In genomic region chr5:37767231-37767630, GRCm38 (mm10) we compare ENCODE assay signal across 28 mouse cellular contexts. TPM values are rescaled to one million over a fixed set of nuclear protein-coding genes. Genes with fewer than 3 reads are reported as not detected.
DNase-seq lines count a peak whose midpoint lies in the region; ATAC-seq and TF ChIP-seq lines count a peak whose summit lies in the region.
"Had no signal": no experiment of that assay in that cellular context is flagged by ENCODE, and none has a peak within 500 bp of the region (broad histone marks: within the 10 kb centered on the region; RNA-seq: fewer than 3 reads in every experiment).

No protein-coding gene starts in this region.

- H3K27ac ChIP-seq in forebrain, postnatal 0 days (ENCODE audit: low read depth, low read length): no peak overlapping the region
- no peak overlapping the region for H3K27ac ChIP-seq in forebrain, embryonic 15.5 days (replicated peaks)
- no peak overlapping the region for H3K27ac ChIP-seq in kidney, postnatal 0 days
- H3K27ac ChIP-seq in embryonic facial prominence, embryonic 12.5 days: peak overlapping the region; percentile 36; the same call in 1 of the 2 replicates
- H3K27ac ChIP-seq in embryonic facial prominence, embryonic 15.5 days (replicated peaks): peak overlapping the region; percentile 34; the same call in 1 of the 2 replicates
- H3K27ac ChIP-seq in neural tube, embryonic 15.5 days (replicated peaks): no peak overlapping the region
- H3K27ac ChIP-seq: forebrain, embryonic 10.5 days; gastrocnemius, adult 2 months; heart, adult 2 months; heart, embryonic 10.5 days; hindbrain, embryonic 12.5 days; hindbrain, embryonic 15.5 days had no signal

- no peaks in the 10 kb centered on the region for H3K36me3 ChIP-seq in forebrain, postnatal 0 days (ENCODE audit: insufficient read depth)
- no peaks in the 10 kb centered on the region for H3K36me3 ChIP-seq in forebrain, embryonic 15.5 days
- no peaks in the 10 kb centered on the region for H3K36me3 ChIP-seq in kidney, postnatal 0 days (ENCODE audit: insufficient read depth, low read length)
- no peaks in the 10 kb centered on the region for H3K36me3 ChIP-seq in embryonic facial prominence, embryonic 12.5 days
- H3K36me3 ChIP-seq in embryonic facial prominence, embryonic 15.5 days: no peaks in the 10 kb centered on the region
- H3K36me3 ChIP-seq in neural tube, embryonic 15.5 days: no peaks in the 10 kb centered on the region
- H3K36me3 ChIP-seq: forebrain, embryonic 10.5 days; heart, embryonic 10.5 days; hindbrain, embryonic 12.5 days; hindbrain, embryonic 15.5 days had no signal

- peak; percentile 49; the same call in 1 of the 2 replicates for ATAC-seq in forebrain, postnatal 0 days
- ATAC-seq in forebrain, embryonic 15.5 days (replicated peaks): no peak
- no peak for ATAC-seq in kidney, postnatal 0 days (replicated peaks; ENCODE audit: low FRiP score, low read depth)
- no peak for ATAC-seq in embryonic facial prominence, embryonic 12.5 days (ENCODE audit: insufficient number of reproducible peaks, insufficient read depth, low FRiP score, low TSS enrichment)
- no peak for ATAC-seq in embryonic facial prominence, embryonic 15.5 days (ENCODE audit: insufficient number of reproducible peaks, low FRiP score, low TSS enrichment, low read depth)
- ATAC-seq in neural tube, embryonic 15.5 days (ENCODE audit: low FRiP score): no peak
- ATAC-seq: CD4-positive, CD25-positive, alpha-beta regulatory T cell, adult 4 months; forebrain, embryonic 16.5 days; intestine, postnatal 0 days had no signal

- H3K9me3 ChIP-seq in forebrain, postnatal 0 days (ENCODE audit: low read length): no peaks in the 10 kb centered on the region
- no peaks in the 10 kb centered on the region for H3K9me3 ChIP-seq in forebrain, embryonic 15.5 days
- H3K9me3 ChIP-seq in kidney, postnatal 0 days (replicated peaks; ENCODE audit: low read length): no peaks in the 10 kb centered on the region
- peaks cover 5% of the 10 kb centered on the region; the same call in 1 of the 2 replicates for H3K9me3 ChIP-seq in embryonic facial prominence, embryonic 12.5 days
- 0 out of 2 replicates have a peak, but pooled peaks cover 4% of the 10 kb centered on the region for H3K9me3 ChIP-seq in embryonic facial prominence, embryonic 15.5 days (replicated peaks)
- no peaks in the 10 kb centered on the region for H3K9me3 ChIP-seq in neural tube, embryonic 15.5 days (replicated peaks)
- H3K9me3 ChIP-seq: heart, embryonic 10.5 days; hindbrain, embryonic 12.5 days; hindbrain, embryonic 15.5 days had no signal

- H3K27me3 ChIP-seq in forebrain, postnatal 0 days (ENCODE audit: insufficient read depth, low read length): peaks cover 12% of the 10 kb centered on the region; the same call in 1 of the 2 replicates
- H3K27me3 ChIP-seq in forebrain, embryonic 15.5 days: peaks cover 36% of the 10 kb centered on the region
- no peaks in the 10 kb centered on the region for H3K27me3 ChIP-seq in kidney, postnatal 0 days (ENCODE audit: insufficient read depth, low read length)
- H3K27me3 ChIP-seq in embryonic facial prominence, embryonic 12.5 days: peaks cover 4% of the 10 kb centered on the region; the same call in 1 of the 2 replicates
- no peaks in the 10 kb centered on the region for H3K27me3 ChIP-seq in embryonic facial prominence, embryonic 15.5 days
- peaks cover 25% of the 10 kb centered on the region for H3K27me3 ChIP-seq in neural tube, embryonic 15.5 days (replicated peaks)

- no peak overlapping the region for H3K4me3 ChIP-seq in forebrain, postnatal 0 days (ENCODE audit: low read depth, low read length)
- no peak overlapping the region for H3K4me3 ChIP-seq in forebrain, embryonic 15.5 days
- H3K4me3 ChIP-seq in kidney, postnatal 0 days (replicated peaks; ENCODE audit: low read depth, low read length): no peak overlapping the region
- H3K4me3 ChIP-seq in embryonic facial prominence, embryonic 12.5 days: no peak overlapping the region
- no peak overlapping the region for H3K4me3 ChIP-seq in embryonic facial prominence, embryonic 15.5 days (replicated peaks)
- H3K4me3 ChIP-seq in neural tube, embryonic 15.5 days (replicated peaks): no peak overlapping the region
- H3K4me3 ChIP-seq: forebrain, embryonic 10.5 days; gastrocnemius, adult 2 months; heart, adult 2 months; heart, embryonic 10.5 days; hindbrain, embryonic 12.5 days; hindbrain, embryonic 15.5 days had no signal

- no peak for TF ChIP-seq CTCF in forebrain, postnatal 0 days (IDR thresholded peaks at IDR 0.05; ENCODE audit: low read depth)
- TF ChIP-seq CTCF in kidney, postnatal 0 days (IDR thresholded peaks at IDR 0.05; ENCODE audit: low read depth): no peak

- no peak overlapping the region for H3K4me2 ChIP-seq in forebrain, postnatal 0 days (ENCODE audit: low read depth)
- H3K4me2 ChIP-seq in forebrain, embryonic 15.5 days (replicated peaks): no peak overlapping the region
- H3K4me2 ChIP-seq in kidney, postnatal 0 days (ENCODE audit: low read length): no peak overlapping the region
- no peak overlapping the region for H3K4me2 ChIP-seq in embryonic facial prominence, embryonic 12.5 days (replicated peaks)
- H3K4me2 ChIP-seq in embryonic facial prominence, embryonic 15.5 days (replicated peaks): no peak overlapping the region
- H3K4me2 ChIP-seq in neural tube, embryonic 15.5 days: no peak overlapping the region
- H3K4me2 ChIP-seq: hindbrain, embryonic 12.5 days; hindbrain, embryonic 15.5 days had no signal

- no peaks in the 10 kb centered on the region for H3K4me1 ChIP-seq in forebrain, postnatal 0 days (ENCODE audit: insufficient read depth)
- peaks cover 15% of the 10 kb centered on the region for H3K4me1 ChIP-seq in forebrain, embryonic 15.5 days
- H3K4me1 ChIP-seq in kidney, postnatal 0 days (replicated peaks; ENCODE audit: insufficient read depth, low read length): no peaks in the 10 kb centered on the region
- H3K4me1 ChIP-seq in embryonic facial prominence, embryonic 12.5 days: peaks cover 24% of the 10 kb centered on the region; the same call in 1 of the 2 replicates
- peaks cover 22% of the 10 kb centered on the region for H3K4me1 ChIP-seq in embryonic facial prominence, embryonic 15.5 days
- H3K4me1 ChIP-seq in neural tube, embryonic 15.5 days: peaks cover 12% of the 10 kb centered on the region
- H3K4me1 ChIP-seq: heart, embryonic 10.5 days had no signal

- WGBS in forebrain, postnatal 0 days: 60% methylated on average over 5 of the region's 5 CpGs
- 76% methylated on average over 5 of the region's 5 CpGs for WGBS in forebrain, embryonic 15.5 days
- WGBS in kidney, postnatal 0 days: 41% methylated on average over 5 of the region's 5 CpGs
- WGBS in embryonic facial prominence, embryonic 12.5 days: 38% methylated on average over 5 of the region's 5 CpGs
- 28% methylated on average over 5 of the region's 5 CpGs for WGBS in embryonic facial prominence, embryonic 15.5 days
- WGBS in neural tube, embryonic 15.5 days: 87% methylated on average over 5 of the region's 5 CpGs

- H3K9ac ChIP-seq in forebrain, postnatal 0 days: no peak overlapping the region
- H3K9ac ChIP-seq in forebrain, embryonic 15.5 days (replicated peaks): no peak overlapping the region
- H3K9ac ChIP-seq in kidney, postnatal 0 days (ENCODE audit: low read depth, low read length): no peak overlapping the region
- no peak overlapping the region for H3K9ac ChIP-seq in embryonic facial prominence, embryonic 12.5 days
- H3K9ac ChIP-seq in embryonic facial prominence, embryonic 15.5 days: no peak overlapping the region
- no peak overlapping the region for H3K9ac ChIP-seq in neural tube, embryonic 15.5 days (replicated peaks)
- H3K9ac ChIP-seq: hindbrain, embryonic 12.5 days; hindbrain, embryonic 15.5 days had no signal

- DNase-seq in forebrain, postnatal 0 days: peak; percentile 20
- DNase-seq in kidney, postnatal 0 days (ENCODE audit: low spot score): peak; percentile 32
- DNase-seq in kidney, adult 11 months: no peak
- DNase-seq in embryo, embryonic 9.5 days (ENCODE audit: extremely low spot score): no peak
- DNase-seq: adrenal gland, adult 2 months; adrenal gland, postnatal 14 days; cerebellum, adult 2 months; cerebellum, adult 9-11 months; cerebellum, postnatal 25 days; gastrocnemius, adult 2 months; gastrocnemius, postnatal 25 days; heart, adult 2 months; kidney, adult 8-10 months had no signal

RNA-seq across cellular contexts. Expression of gene Cytl1, which starts 31.9 kb away (rescaled TPM):
- 0.38 TPM in 1 of 2 replicates, not detected in the other for total RNA-seq in forebrain, postnatal 0 days (2014; rRNA removed)
- 0.22 and 0.59 TPM in 2 replicates for polyA plus RNA-seq in forebrain, postnatal 0 days (2015; fragmentation: Nextera tagmentation; extraction: Ambion mirVana)
- polyA plus RNA-seq in forebrain, embryonic 15.5 days (2015; fragmentation: Nextera tagmentation; extraction: Ambion mirVana): 0.26 TPM in 1 of 2 replicates, not detected in the other
- polyA plus RNA-seq in kidney, postnatal 0 days (2015; fragmentation: Nextera tagmentation; extraction: Ambion mirVana): 2.5 and 2.9 TPM in 2 replicates
- polyA plus RNA-seq in embryonic facial prominence, embryonic 12.5 days (2016; fragmentation: Nextera tagmentation; extraction: Ambion mirVana): 4.4 and 8.1 TPM in 2 replicates
- 41.4 and 55.6 TPM in 2 replicates for polyA plus RNA-seq in embryonic facial prominence, embryonic 15.5 days (2015; fragmentation: Nextera tagmentation; extraction: Ambion mirVana)
- 2.4 and 4.9 TPM in 2 replicates for polyA plus RNA-seq in neural tube, embryonic 15.5 days (2015; fragmentation: Nextera tagmentation; extraction: Ambion mirVana)
- total RNA-seq: common myeloid progenitor, adult 5-6 weeks; hematopoietic stem cell, adult 5-6 weeks; MEL had no signal
- polyA plus RNA-seq: C2C12; CD4-positive, CD25-positive, alpha-beta regulatory T cell, adult 4 months; forebrain, embryonic 16.5 days; intestine, postnatal 0 days had no signal

RNA-seq across cellular contexts. Expression of gene Stk32b, which starts 50.3 kb away (rescaled TPM):
- total RNA-seq in forebrain, postnatal 0 days (2014; rRNA removed): 17.5 and 18.9 TPM in 2 replicates
- polyA plus RNA-seq in forebrain, postnatal 0 days (2015; fragmentation: Nextera tagmentation; extraction: Ambion mirVana): 22.8 and 23.3 TPM in 2 replicates
- 16.7 and 18.9 TPM in 2 replicates for polyA plus RNA-seq in forebrain, embryonic 15.5 days (2015; fragmentation: Nextera tagmentation; extraction: Ambion mirVana)
- polyA plus RNA-seq in kidney, postnatal 0 days (2015; fragmentation: Nextera tagmentation; extraction: Ambion mirVana): 5.5 and 6.1 TPM in 2 replicates
- 1.6 and 2.1 TPM in 2 replicates for polyA plus RNA-seq in embryonic facial prominence, embryonic 12.5 days (2016; fragmentation: Nextera tagmentation; extraction: Ambion mirVana)
- 2.5 and 3.3 TPM in 2 replicates for polyA plus RNA-seq in embryonic facial prominence, embryonic 15.5 days (2015; fragmentation: Nextera tagmentation; extraction: Ambion mirVana)
- 32.7 and 36.5 TPM in 2 replicates for polyA plus RNA-seq in neural tube, embryonic 15.5 days (2015; fragmentation: Nextera tagmentation; extraction: Ambion mirVana)
- total RNA-seq: common myeloid progenitor, adult 5-6 weeks; hematopoietic stem cell, adult 5-6 weeks; MEL had no signal
- polyA plus RNA-seq: C2C12; CD4-positive, CD25-positive, alpha-beta regulatory T cell, adult 4 months had no signal

RNA-seq across cellular contexts. Expression of gene Msx1, which starts 57.2 kb away (rescaled TPM):
- total RNA-seq in forebrain, postnatal 0 days (2014; rRNA removed): 7.0 and 7.4 TPM in 2 replicates
- polyA plus RNA-seq in forebrain, postnatal 0 days (2015; fragmentation: Nextera tagmentation; extraction: Ambion mirVana): 16.5 and 17.2 TPM in 2 replicates
- polyA plus RNA-seq in forebrain, embryonic 15.5 days (2015; fragmentation: Nextera tagmentation; extraction: Ambion mirVana): 13.7 and 20.7 TPM in 2 replicates
- 2.6 and 2.8 TPM in 2 replicates for polyA plus RNA-seq in kidney, postnatal 0 days (2015; fragmentation: Nextera tagmentation; extraction: Ambion mirVana)
- polyA plus RNA-seq in embryonic facial prominence, embryonic 12.5 days (2016; fragmentation: Nextera tagmentation; extraction: Ambion mirVana): 394 and 406 TPM in 2 replicates
- 181 and 201 TPM in 2 replicates for polyA plus RNA-seq in embryonic facial prominence, embryonic 15.5 days (2015; fragmentation: Nextera tagmentation; extraction: Ambion mirVana)
- 7.8 and 15.4 TPM in 2 replicates for polyA plus RNA-seq in neural tube, embryonic 15.5 days (2015; fragmentation: Nextera tagmentation; extraction: Ambion mirVana)
- total RNA-seq: common myeloid progenitor, adult 5-6 weeks; hematopoietic stem cell, adult 5-6 weeks; MEL had no signal
- polyA plus RNA-seq: CD4-positive, CD25-positive, alpha-beta regulatory T cell, adult 4 months had no signal

Comparison
In these comparisons a context has a peak if more than half of its experiments do, and no peak if none do; other contexts are left out.
1. DNase-seq: peak in forebrain, postnatal 0 days (single experiment) and kidney, postnatal 0 days (single experiment); none in kidney, adult 11 months (single experiment) and embryo, embryonic 9.5 days (single experiment).
2. H3K27ac ChIP-seq: peak in embryonic facial prominence, embryonic 12.5 days (single experiment) and embryonic facial prominence, embryonic 15.5 days (single experiment); none in forebrain, postnatal 0 days (single experiment), forebrain, embryonic 15.5 days (single experiment), kidney, postnatal 0 days (single experiment) and neural tube, embryonic 15.5 days (single experiment).